Mouse (Mus musculus) stomach, postnatal 0 days (tissue): ENCODE measurements at regions not wholly inside any gene's neighbourhood (a gene's known extent, or its start where the extent isn't known, plus 50 kb on each side); places are given as distances from the start of the nearest gene placed in this dataset.
"Not testable (repeated sequence)": the region's sequence is repeated elsewhere in the genome, so short reads cannot be mapped to it uniquely, and the experiment has no call there.

Source experiments
- CTCF ChIP-seq: IDR thresholded peaks from 2 replicates; pipeline ENCODE4 v1.5.1; 2016; ENCODE audit warnings: antibody characterized with exemption, low read depth, mild to moderate bottlenecking, moderate library complexity
- EP300 ChIP-seq: optimal IDR thresholded peaks from 2 replicates; pipeline ENCODE3; 2016; ENCODE audit warnings: antibody characterized with exemption

- not testable (repeated sequence) for TF ChIP-seq CTCF, EP300
These were observed 166.7 kb downstream of the St8sia4 start for GRCm38 (mm10) chr1:95500671-95501070.
